Mouse (Mus musculus) stomach, embryonic 16.5 days (tissue): ENCODE results near the gene Tnfrsf26. TPM values are rescaled to one million over a fixed set of nuclear protein-coding genes. Genes with fewer than 3 reads are reported as not detected.

Experiments
- ATAC-seq: fragments of 200-750 bp; cut with Nextera tagmentation; 2 replicates; pipeline ENCODE4 v1.8.0; 2017; ENCODE audit warnings: moderate number of reproducible peaks, moderate TSS enrichment; ENCODE audit not compliant: insufficient read depth, low FRiP score
- H3K27ac ChIP-seq: fragments of 300-500 bp; sonication (generic); 2 replicates; pipeline ENCODE4 v1.5.1; 2014; ENCODE audit warnings: low read length
- H3K27me3 ChIP-seq: fragments of 300-500 bp; sonication (generic); 2 replicates; pipeline ENCODE4 v1.6.1; 2014; ENCODE audit warnings: low read length, control low read depth, mixed read lengths; ENCODE audit not compliant: control insufficient read depth, insufficient read depth
- H3K36me3 ChIP-seq: fragments of 300-500 bp; sonication (generic); 2 replicates; pipeline ENCODE4 v1.6.1; 2014; ENCODE audit warnings: low read length; ENCODE audit not compliant: control insufficient read depth, insufficient read depth
- H3K4me1 ChIP-seq: fragments of 300-500 bp; sonication (generic); 2 replicates; pipeline ENCODE4 v1.6.1; 2014; ENCODE audit warnings: low read length, control low read depth, mixed read lengths; ENCODE audit not compliant: control insufficient read depth, insufficient read depth
- H3K4me2 ChIP-seq: fragments of 300-500 bp; sonication (generic); 2 replicates; pipeline ENCODE4 v1.6.1; 2014; ENCODE audit warnings: low read depth, low read length, mixed read lengths
- H3K4me3 ChIP-seq: fragments of 300-500 bp; sonication (generic); replicated peaks from 2 replicates; pipeline ENCODE4 v1.5.1; 2014; ENCODE audit warnings: mild to moderate bottlenecking, low read length
- H3K9ac ChIP-seq: fragments of 300-500 bp; sonication (generic); 2 replicates; pipeline ENCODE4 v1.6.1; 2014; ENCODE audit warnings: low read length
- H3K9me3 ChIP-seq: fragments of 300-500 bp; sonication (generic); replicated peaks from 2 replicates; pipeline ENCODE4 v1.6.1; 2016; ENCODE audit warnings: low read length, control low read depth; ENCODE audit not compliant: control insufficient read depth
- WGBS: fragments of 180-500 bp; shearing (Covaris S2); extraction: QIAGEN DNeasy Blood & Tissue Kit; methylation state at CpG from one replicate; pipeline ENCODE4 v1.1.7; 2014; 5-methylcytosine and 5-hydroxymethylcytosine counted together
- microRNA-seq: library from miRNA; unstranded; fragments of <30 nt; microRNA quantifications from one replicate; pipeline ENCODE4, GENCODE M21; 2016
- polyA plus RNA-seq: library from polyadenylated mRNA; unstranded; fragments of >200 nt; fragmentation: Nextera tagmentation; extraction: Ambion mirVana; gene quantifications from 2 replicates; pipeline ENCODE4 v1.2.1, GENCODE M21; 2015

Gene Tnfrsf26
- polyA plus RNA-seq, 1 experiment from 2014 or later: 0.66 TPM

DNA sequence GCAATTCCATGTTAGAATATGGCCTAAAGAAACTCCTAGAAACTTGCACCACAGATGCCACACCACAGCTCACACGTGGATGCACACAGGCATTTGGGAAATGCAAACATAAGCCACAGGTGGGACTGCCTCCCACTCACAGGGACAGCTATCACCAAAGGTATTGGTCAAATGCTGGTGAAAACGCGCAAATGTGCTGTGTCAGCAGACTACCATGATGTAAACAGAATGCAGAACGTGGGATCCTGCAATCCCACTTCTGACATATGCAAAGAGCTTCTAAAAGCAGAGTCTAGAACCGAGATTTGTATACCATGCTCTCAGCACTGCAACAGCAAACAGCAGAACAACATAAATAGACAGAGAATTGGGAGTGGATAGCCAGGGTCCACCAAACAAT, 45.5 kb downstream of the Tnfrsf26 start:
- ATAC-seq: no peak

DNA sequence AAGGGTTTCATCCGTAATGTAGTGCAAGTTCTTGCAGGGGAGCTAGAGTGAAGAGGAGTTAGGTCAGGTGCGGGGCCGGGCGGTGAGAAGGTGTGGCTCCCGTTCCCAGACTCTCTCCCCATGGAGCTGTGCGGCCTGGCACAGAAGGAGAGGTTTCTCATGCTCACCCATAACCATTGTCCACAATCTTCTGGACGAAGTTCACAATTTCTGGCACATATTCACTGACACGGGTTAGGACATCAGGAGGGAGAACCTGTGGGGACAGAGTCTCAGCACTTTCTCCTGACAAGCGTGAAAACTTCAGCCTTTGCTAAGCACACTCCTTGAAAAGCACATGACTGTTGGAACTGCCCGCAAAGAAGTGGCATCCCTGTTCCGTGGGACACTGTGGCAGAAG, 52.8 kb downstream of the Tnfrsf26 start:
- no peaks in the 10 kb centered on the region for H3K9me3 ChIP-seq
- peaks cover 29% of the 10 kb centered on the region; the same call in 1 of the 2 replicates for H3K36me3 ChIP-seq
- H3K4me2 ChIP-seq: no peak overlapping the region
- H3K4me1 ChIP-seq: no peaks in the 10 kb centered on the region
- 95% methylated on average over 11 of the region's 11 CpGs for WGBS
- H3K9ac ChIP-seq: no peak overlapping the region
- ATAC-seq: no peak
- no peak overlapping the region for H3K27ac ChIP-seq
- H3K4me3 ChIP-seq: no peak overlapping the region
- no peaks in the 10 kb centered on the region for H3K27me3 ChIP-seq

More for the DNA sequence above, 45.5 kb downstream of the Tnfrsf26 start:
- no peak overlapping the region for H3K4me2 ChIP-seq
- no peaks in the 10 kb centered on the region for H3K27me3 ChIP-seq
- H3K4me3 ChIP-seq: no peak overlapping the region
- H3K36me3 ChIP-seq: peaks cover 23% of the 10 kb centered on the region
- no peaks in the 10 kb centered on the region for H3K4me1 ChIP-seq
- H3K9me3 ChIP-seq: no peaks in the 10 kb centered on the region
- no peak overlapping the region for H3K9ac ChIP-seq
- H3K27ac ChIP-seq: no peak overlapping the region
- WGBS: 91% methylated on average over 5 of the region's 5 CpGs

DNA sequence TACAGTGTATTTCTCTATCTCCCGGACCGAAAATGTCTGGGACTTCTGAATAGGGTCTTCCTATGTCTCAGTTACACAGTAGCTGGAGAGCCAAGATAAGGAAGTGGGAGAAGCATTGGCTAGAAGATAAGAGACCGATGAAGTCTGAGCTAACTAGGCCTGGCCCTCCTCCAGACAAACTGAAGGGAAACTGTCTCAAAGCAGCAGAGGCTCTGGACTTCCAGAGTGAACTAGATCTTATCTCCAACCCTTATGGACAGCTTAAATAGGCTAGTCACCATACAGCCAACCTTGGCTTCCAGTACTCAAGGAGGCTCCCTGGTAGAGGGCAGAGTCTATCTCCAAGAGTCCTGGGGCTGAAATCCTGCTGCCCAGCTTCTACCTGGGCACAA, 62.9 kb downstream of the Tnfrsf26 start:
- Histone ChIP-seq H3K4me1 (no peaks in the 10 kb centered on the region), H3K4me3 (no peak overlapping the region), H3K9me3 (no peaks in the 10 kb centered on the region), H3K36me3 (peaks cover 37% of the 10 kb centered on the region), H3K4me2 (no peak overlapping the region), H3K27me3 (no peaks in the 10 kb centered on the region), H3K27ac (no peak overlapping the region), H3K9ac (no peak overlapping the region)
- no peak for ATAC-seq
- WGBS: 85% methylated on average over 3 of the region's 3 CpGs

DNA sequence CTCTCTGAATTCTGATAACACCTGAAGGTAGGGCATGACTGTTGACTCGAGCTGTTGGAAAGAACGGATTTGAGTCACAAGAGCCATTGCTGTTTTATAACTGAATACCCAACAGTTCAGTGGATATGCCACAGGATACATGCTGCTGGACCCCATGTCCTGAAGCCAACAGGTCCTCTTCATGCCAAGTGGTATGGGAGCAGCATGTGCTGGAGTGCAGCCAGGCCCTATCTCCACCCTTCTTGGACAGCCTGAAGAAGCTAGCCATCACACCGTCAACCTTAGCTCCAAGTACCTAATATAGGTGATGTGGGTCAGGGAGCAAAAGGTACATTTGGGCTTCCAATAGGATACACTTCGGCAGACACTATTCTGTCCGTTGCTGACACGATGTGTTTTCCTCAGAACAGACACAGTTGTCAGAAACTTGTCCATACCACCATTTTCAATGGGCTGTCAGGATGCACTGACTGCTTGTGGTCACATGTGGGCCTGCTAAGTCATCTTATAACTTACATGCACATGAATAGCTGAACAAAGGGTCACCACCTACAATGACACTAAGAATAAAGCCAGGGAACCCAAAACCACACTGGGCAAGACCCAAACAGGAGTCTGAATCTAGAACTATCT, 63.4 kb downstream of the Tnfrsf26 start:
- H3K27me3 ChIP-seq: no peaks in the 10 kb centered on the region
- no peak overlapping the region for H3K4me3 ChIP-seq
- no peaks in the 10 kb centered on the region for H3K4me1 ChIP-seq
- WGBS: 87% methylated on average over 6 of the region's 6 CpGs
- no peak overlapping the region for H3K4me2 ChIP-seq
- no peak overlapping the region for H3K9ac ChIP-seq
- H3K9me3 ChIP-seq: no peaks in the 10 kb centered on the region
- no peak for ATAC-seq
- H3K27ac ChIP-seq: no peak overlapping the region
- H3K36me3 ChIP-seq: peaks cover 36% of the 10 kb centered on the region

DNA sequence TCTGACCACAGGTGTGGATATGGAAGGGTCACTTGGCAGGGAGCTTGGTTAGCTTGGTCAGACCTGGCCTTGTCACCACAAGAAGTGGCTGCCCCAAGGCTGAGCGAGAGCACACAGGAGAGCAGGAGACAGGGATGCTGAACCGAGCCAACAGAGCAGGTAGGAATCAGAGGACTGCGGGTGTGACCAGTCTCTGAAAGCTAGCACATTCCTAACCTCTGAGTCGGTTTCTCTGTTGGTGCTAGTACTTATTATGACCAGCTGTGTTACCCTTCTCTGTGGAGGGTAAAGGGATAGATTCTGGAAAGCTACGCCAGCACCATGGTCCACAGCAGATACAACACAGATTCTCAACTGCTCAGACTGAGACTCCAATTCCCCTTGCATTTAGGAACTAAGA, 64.7 kb downstream of the Tnfrsf26 start:
- no peaks in the 10 kb centered on the region for H3K27me3 ChIP-seq

More for the DNA sequence above, 64.7 kb downstream of the Tnfrsf26 start:
- Histone ChIP-seq H3K36me3 (peaks cover 28% of the 10 kb centered on the region), H3K9ac (no peak overlapping the region), H3K9me3 (no peaks in the 10 kb centered on the region), H3K27ac (no peak overlapping the region), H3K4me1 (no peaks in the 10 kb centered on the region), H3K4me2 (no peak overlapping the region), H3K4me3 (no peak overlapping the region)
- no peak for ATAC-seq
- WGBS: 84% methylated on average over 5 of the region's 5 CpGs

Small RNA genes within 50 kb of the gene (microRNA-seq; reads per million reads assigned to microRNA genes)
- 0.83 reads per million for gene Mir7064

Other genes with a start within 250 kb of the Tnfrsf26 start
- gene Cdkn1c, start 167.7 kb downstream of the Tnfrsf26 start, polyA plus RNA-seq: 402 and 460 TPM in 2 replicates
- gene Slc22a18, start 155.0 kb downstream of the Tnfrsf26 start, polyA plus RNA-seq: 11.3 and 15.8 TPM in 2 replicates
- 11.2 and 12.8 TPM in 2 replicates for gene Phlda2, start 125.6 kb downstream of the Tnfrsf26 start, polyA plus RNA-seq
- 196 and 204 TPM in 2 replicates for gene Nap1l4, start 79.6 kb downstream of the Tnfrsf26 start, polyA plus RNA-seq
- gene Cars, start 28.6 kb downstream of the Tnfrsf26 start, polyA plus RNA-seq: 72.8 and 85.8 TPM in 2 replicates
- 6.2 and 6.4 TPM in 2 replicates for gene Tnfrsf22, start 20.9 kb upstream of the Tnfrsf26 start, polyA plus RNA-seq
- gene Tnfrsf23, start 57.1 kb upstream of the Tnfrsf26 start, polyA plus RNA-seq: 3.5 and 4.6 TPM in 2 replicates
- 43.5 and 52.2 TPM in 2 replicates for gene Osbpl5, start 128.3 kb upstream of the Tnfrsf26 start, polyA plus RNA-seq
- not detected in 2 replicates for gene Mrgprg, start 138.3 kb upstream of the Tnfrsf26 start, polyA plus RNA-seq
- 0.98 and 1.6 TPM in 2 replicates for gene Mrgpre, start 155.8 kb upstream of the Tnfrsf26 start, polyA plus RNA-seq
- gene Nadsyn1, start 194.1 kb upstream of the Tnfrsf26 start, polyA plus RNA-seq: 11.1 and 15.1 TPM in 2 replicates
- gene Dhcr7, start 194.4 kb upstream of the Tnfrsf26 start, polyA plus RNA-seq: 42.4 and 47.7 TPM in 2 replicates
- not detected in 2 replicates for gene Gm498, start 238.1 kb upstream of the Tnfrsf26 start, polyA plus RNA-seq